Mouse (Mus musculus) embryonic stem cell, embryonic (primary cell): ENCODE data around the gene Cldn18.

Experiments
- CTCF ChIA-PET, 4 experiments: fragments of 300-600 bp in 2 of 4; fragments of 350-600 bp in 2 of 4; sonication (Branson Sonifier 250); formaldehyde crosslinking; loops; one replicate each; lab custom pipeline; 2022; ENCODE audit warnings: inconsistent platforms in 2 of 4; lab: Charles Lee
- POLR2A ChIA-PET, 4 experiments: fragments of 300-600 bp in 2 of 4; fragments of 350-600 bp in 2 of 4; sonication (Branson Sonifier 250); formaldehyde crosslinking; loops; one replicate each; lab custom pipeline; 2022; ENCODE audit warnings: antibody characterized with exemption in 4 of 4, inconsistent platforms in 1 of 4; lab: Charles Lee

Gene Cldn18

DNA sequence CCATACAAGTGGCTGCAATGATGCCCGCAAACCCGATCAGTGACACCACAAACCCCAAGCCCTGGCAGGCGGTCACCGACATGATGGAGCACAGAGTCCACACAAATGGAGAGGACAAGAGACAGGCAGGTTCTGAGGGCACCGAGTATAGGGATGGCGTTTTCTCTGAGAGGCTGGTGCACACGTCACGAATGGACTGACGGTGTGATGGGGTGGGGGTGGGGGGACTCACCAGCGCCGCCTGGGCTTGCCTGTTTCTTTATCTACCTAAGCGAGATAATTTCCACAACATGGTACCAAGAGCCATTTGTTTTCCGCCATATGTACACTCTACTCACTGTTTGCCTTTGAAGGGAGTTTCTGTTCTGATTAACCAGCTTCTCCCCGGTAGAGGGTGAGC, at the start of gene Cldn18:
Gene Cldn18 (minus strand): TSS at position 134 of the 400 bp plus-strand sequence.
- POLR2A ChIA-PET: interaction anchor here in 2 of 4 experiments (0.5 to 0.7 kb wide), 2 partner anchors 21 to 1318 kb away, joined by 3 to 8 read pairs; partner anchors contain the start of gene Pccb (in 1 of the 2)

DNA sequence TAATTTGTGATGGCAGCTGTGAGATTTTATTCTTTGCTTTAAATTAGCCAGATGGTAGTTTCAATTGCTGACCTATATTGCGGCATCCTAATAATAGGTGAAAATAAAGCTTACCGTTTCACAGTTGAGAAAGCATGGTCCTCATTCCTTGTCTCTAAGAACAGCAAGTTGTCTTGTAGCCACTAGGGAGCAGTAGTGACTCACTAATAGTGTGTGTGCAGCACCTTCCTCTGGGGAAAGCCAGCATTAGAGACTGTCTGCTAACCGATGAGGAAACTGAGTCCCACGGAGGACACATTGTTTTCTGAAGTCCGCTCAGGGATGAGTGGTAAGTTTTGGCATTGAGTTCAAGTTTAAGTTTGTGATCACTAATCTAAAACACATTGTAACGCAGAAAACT, 46.5 kb upstream of the Cldn18 start:
- POLR2A ChIA-PET: interaction anchor here in 1 of 4 experiments (0.6 kb wide), 1 partner anchor 678 kb away, joined by 6 read pairs; no protein-coding TSS in a partner anchor
- CTCF ChIA-PET: interaction anchor here in 3 of 4 experiments (0.6 to 1.3 kb wide), 10 partner anchors 13 to 632 kb away, joined by 3 to 10 read pairs (median 4); no protein-coding TSS in a partner anchor

More for the DNA sequence above, at the start of gene Cldn18:
- CTCF ChIA-PET: no interaction called here

- ChIA-PET POLR2A (no interaction called here), CTCF (interaction anchor here in 1 of 4 experiments (0.5 to 0.7 kb wide), 2 partner anchors 509 to 1656 kb away, joined by 5 to 13 read pairs; no protein-coding TSS in a partner anchor)
These were observed 33.2 kb upstream of the Cldn18 start for GRCm38 (mm10) chr9:99750272-99750671.

- POLR2A ChIA-PET: no interaction called here
These were observed 31.2 kb upstream of the Cldn18 start for GRCm38 (mm10) chr9:99748279-99748678.

GRCm38 (mm10) chr9:99747731-99748130, 30.7 kb upstream of the Cldn18 start:
- ChIA-PET POLR2A (no interaction called here), CTCF (no interaction called here)

More at GRCm38 (mm10) chr9:99748279-99748678, 31.2 kb upstream of the Cldn18 start:
- CTCF ChIA-PET: no interaction called here

DNA sequence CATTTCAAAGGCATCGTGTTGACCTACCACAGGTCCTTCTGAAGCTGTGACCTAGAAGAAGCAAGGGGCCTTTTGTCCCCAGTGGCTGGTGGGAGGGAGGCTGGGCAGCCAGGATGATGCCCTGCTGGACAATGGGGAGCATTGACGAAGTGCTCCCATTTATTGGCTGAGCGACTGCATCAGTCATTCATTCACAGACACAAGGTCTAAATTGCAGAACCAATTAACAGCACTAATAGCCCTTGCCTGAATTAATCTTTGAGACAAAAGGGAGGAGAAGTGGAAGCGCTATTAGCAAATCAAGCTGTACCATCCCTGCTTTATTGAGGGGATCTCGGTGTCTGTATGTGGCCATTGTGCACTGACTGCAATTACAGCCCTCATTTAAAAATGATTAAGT, 27.5 kb upstream of the Cldn18 start:
- CTCF ChIA-PET: no interaction called here

DNA sequence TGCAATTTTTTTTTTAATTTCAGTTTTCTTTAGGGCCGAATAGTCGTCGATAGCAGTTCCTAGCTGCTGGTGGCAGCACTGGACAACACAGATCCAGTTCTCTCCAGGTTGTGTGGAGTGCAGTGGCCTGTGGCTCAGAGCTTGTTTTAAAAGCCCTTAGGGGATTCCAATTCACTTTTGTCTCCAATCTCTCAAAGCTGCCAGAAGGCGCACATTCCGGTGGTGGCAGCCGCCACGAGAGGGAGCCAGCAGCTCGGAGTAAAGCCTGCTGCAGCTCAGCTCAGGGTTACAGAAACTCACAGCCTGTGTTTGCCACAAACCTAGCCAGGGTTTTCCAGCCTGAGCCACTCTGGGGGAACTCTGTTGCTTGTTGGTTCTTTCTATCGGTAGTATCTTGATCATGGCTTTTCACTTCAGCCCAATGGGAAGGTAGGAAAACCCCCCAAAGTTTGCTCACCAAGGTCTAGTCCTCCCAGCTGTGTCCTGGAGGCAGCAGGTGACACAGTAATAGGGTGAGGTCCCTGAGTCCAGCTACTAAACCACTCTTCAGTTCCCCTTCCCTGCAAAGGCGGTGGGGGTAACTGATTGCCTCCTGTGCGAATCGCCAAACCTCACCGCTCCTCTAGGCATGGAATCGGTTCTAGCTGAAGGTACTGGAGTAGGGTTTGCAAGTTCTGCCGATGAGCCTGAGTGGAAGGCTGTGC, 13.0 kb upstream of the Cldn18 start:
- POLR2A ChIA-PET: interaction anchor here in 3 of 4 experiments (0.7 to 1.2 kb wide), 7 partner anchors 35 to 666 kb away, joined by 3 to 4 read pairs (median 3); no protein-coding TSS in a partner anchor
- CTCF ChIA-PET: interaction anchor here (0.5 to 2.6 kb wide), 31 partner anchors 9 to 778 kb away, joined by 3 to 18 read pairs (median 5); no protein-coding TSS in a partner anchor

More for the DNA sequence above, 27.5 kb upstream of the Cldn18 start:
- POLR2A ChIA-PET: no interaction called here

DNA sequence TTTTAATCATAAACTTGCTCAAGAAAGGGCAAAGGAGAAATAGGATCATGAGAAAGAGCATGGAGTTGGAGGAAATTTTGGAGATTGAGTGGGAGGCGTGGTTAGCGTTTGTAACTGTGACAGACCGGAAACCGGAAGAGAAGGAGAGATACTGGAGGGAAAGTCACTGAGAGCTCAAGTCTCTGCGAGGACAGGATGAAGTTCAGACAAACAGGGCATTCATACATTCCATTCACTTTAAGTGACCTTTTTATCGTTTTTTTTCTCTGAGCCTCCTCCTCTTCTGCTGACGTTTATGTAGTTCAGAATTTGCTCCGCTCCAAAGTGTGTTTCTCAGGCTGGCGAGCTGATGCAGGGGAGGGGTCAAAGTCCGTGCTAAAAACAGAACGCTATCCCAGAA, 10.8 kb upstream of the Cldn18 start:
- CTCF ChIA-PET: no interaction called here
- POLR2A ChIA-PET: no interaction called here

DNA sequence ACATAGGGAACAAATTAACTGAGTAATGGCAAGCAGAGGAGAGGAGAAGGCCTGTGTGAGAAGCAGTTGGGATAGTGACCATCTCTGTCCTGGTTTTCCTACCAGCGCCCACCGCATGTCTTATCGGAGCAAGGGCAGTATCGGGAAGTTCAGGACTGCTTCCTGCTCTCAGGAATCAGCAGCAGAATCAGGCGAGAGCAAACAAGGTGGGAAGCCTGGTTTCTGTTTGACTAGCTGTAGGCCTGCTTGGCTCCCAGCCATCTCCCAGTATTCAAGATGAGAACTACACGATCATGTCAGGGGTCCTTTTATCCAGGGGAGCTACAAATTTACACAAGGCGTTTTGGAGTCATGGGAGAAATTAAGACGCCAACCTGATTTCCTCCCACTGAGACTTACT, 8.2 kb upstream of the Cldn18 start:
- POLR2A ChIA-PET: no interaction called here
- CTCF ChIA-PET: no interaction called here

GRCm38 (mm10) chr9:99720011-99720410, 2.9 kb upstream of the Cldn18 start:
- CTCF ChIA-PET: no interaction called here
- POLR2A ChIA-PET: no interaction called here

DNA sequence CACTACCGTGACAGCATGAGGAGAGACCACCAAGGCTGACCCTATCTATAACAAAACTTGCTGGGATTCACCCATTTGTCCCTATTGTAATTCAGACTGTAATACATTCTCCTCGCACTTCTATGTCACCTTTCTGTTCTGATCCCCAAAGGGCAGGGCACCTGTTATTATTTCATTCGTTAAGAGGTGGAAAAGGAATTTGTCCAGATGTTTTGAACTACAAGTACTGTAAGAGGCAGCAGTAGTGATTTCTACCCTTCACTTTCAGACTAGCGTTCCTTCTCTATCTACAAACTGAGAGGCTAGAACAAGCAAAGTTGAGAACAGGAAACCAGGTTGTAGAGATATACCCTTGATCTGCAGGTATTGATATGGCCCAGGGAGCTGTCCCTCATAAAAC, 6.8 kb downstream of the Cldn18 start:
- CTCF ChIA-PET: interaction anchor here in 2 of 4 experiments (0.6 to 1.2 kb wide), 2 partner anchors 130 to 672 kb away, joined by 3 to 5 read pairs; no protein-coding TSS in a partner anchor
- POLR2A ChIA-PET: no interaction called here

DNA sequence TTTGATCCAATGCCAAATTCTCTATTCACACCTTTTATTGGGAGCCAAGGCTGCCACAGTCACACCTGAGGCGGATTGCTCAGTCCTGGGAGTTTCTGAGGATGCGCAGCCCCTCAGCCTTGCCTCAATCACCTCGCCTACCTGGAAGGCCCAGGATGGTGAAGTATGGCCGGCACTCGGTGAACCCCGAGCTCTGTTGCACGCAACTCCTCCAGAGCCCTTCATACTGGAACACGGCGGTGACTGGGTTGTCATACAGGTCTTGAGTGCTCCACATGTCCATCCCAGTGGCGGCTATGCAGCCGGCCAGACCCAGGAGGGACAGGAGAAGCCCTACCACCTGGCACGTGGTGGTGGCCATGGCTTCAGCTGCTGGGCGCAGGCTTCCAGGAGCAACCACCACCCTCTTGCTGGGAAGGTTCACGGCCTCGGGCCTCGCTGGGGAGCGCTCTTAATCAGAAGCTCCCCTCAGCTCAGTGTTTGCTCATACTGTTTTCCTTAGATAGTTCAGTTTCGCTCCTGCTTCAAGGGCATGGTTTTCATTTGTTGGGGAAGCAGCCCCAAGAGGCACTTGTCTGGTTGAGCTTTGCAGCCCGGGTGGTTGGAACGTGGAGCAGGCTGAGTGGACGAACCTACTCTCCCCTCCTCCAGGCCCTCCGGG, 7.3 kb downstream of the Cldn18 start:
- ChIA-PET POLR2A (no interaction called here), CTCF (interaction anchor here in 3 of 4 experiments (0.6 to 1.2 kb wide), 4 partner anchors 67 to 673 kb away, joined by 3 to 5 read pairs (median 4); no protein-coding TSS in a partner anchor)

DNA sequence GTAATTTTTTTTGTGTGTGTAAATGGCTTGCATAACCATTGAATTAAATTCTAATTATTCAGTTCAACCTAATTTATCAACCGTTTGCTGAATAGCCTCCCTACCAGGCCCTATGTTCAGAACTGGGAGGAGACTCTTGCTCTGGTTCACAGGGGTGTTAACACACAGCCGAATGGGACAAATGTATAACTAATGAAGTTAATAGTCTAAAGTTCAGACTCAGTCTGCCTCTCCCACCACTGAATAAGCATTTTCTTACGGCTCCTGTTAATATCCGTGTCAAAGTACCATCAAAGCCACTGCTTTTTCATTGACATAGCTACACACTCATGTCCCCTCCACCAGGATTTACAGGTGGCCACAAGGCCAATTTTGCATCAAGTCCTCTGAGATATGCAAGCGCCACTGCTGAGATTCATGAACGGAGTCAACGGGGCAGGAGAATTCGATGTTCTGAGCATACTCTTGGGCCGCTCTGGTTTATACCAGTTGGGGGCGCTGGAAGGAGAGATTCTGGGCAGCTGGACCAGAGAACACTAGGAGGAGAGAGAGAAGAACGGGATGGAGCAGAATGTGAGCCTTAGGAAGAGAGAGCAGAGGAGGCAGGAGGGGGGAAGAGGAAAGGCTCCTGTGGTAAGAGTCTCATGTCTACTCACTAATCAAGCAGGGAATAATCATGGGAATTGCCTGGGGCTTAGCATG, 9.5 kb downstream of the Cldn18 start:
- ChIA-PET CTCF (interaction anchor here in 2 of 4 experiments (0.6 to 1.3 kb wide), 2 partner anchors 11 to 22 kb away, joined by 3 to 6 read pairs; no protein-coding TSS in a partner anchor), POLR2A (no interaction called here)

DNA sequence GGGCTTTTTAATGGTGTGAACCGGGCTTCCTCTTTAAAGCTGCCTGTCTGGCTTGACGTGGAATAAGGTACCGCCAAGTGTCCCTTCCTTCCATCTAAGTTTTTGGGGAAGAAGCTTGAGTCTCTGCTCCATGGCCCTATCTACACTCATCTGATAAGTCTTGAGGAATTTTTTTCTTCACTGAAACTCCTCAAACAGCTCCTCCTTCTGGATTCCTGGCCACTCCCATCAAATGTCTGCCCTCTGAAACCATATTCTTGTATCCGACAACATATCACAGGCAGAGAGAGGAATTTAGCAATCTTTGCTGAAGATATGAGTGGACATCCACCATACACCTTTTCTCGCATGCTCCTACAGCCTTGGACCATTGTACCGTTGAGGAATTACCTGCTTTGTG, 10.8 kb downstream of the Cldn18 start:
- POLR2A ChIA-PET: no interaction called here
- CTCF ChIA-PET: interaction anchor here in 1 of 4 experiments (0.6 kb wide), 1 partner anchor 83 kb away, joined by 8 read pairs; no protein-coding TSS in a partner anchor

DNA sequence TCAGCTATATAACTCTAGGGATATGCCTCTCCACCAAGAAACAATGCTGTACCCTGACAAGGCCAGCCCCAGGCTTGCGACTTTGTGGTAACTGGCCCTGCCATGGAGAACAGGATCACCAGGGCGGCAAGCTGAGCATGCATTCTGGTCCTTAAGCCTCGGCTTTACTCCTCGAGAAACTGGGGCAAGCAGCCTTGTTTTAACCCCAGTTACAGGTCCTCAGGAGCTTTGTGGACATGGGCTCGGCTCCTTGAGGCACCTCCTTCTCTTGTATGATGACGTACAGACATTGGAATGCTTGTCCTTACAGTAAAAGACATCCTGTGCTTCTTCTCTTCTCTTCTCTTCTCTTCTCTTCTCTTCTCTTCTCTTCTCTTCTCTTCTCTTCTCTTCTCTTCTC, 13.4 kb downstream of the Cldn18 start:
- CTCF ChIA-PET: no interaction called here
- POLR2A ChIA-PET: no interaction called here

- ChIA-PET POLR2A (no interaction called here), CTCF (no interaction called here)
These were observed 14.9 kb downstream of the Cldn18 start for GRCm38 (mm10) chr9:99702215-99702614.

DNA sequence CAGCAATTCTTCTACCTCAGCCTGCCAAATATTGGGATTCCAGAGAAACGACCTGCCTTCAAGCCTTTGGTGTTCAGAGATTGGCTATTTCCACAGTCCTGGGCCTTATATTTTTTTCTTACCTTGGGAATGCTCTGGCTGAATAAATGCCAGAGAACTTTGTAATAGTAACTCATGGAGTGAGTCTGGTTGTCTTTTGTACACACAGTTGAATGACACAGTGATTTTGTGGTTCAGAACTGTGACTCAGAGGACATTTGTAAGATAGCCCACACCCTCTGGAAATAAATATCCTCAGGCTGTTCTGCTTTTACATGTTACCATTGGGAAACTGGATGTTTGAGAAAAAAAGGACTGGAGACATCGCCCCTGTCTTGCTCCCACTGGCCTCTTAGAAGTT, 15.9 kb downstream of the Cldn18 start:
- POLR2A ChIA-PET: no interaction called here
- CTCF ChIA-PET: no interaction called here

GRCm38 (mm10) chr9:99699752-99700389, 17.2 kb downstream of the Cldn18 start:
- ChIA-PET POLR2A (no interaction called here), CTCF (interaction anchor here in 1 of 4 experiments (0.6 kb wide), 1 partner anchor 29 kb away, joined by 3 read pairs; no protein-coding TSS in a partner anchor)
